Mouse (Mus musculus) right cerebral cortex, adult 2 months (tissue): Measurements from ENCODE around the gene Tmem50a.
A peak's percentile ranks its signal among the peaks of the same experiment; 100 is the strongest.

Experiments used
- DNase-seq, 2 experiments: peaks; one replicate each; pipeline ENCODE4 v3.0.0; 2021 to 2022; ENCODE audit warnings: low spot score in 2 of 2

Gene Tmem50a

DNA sequence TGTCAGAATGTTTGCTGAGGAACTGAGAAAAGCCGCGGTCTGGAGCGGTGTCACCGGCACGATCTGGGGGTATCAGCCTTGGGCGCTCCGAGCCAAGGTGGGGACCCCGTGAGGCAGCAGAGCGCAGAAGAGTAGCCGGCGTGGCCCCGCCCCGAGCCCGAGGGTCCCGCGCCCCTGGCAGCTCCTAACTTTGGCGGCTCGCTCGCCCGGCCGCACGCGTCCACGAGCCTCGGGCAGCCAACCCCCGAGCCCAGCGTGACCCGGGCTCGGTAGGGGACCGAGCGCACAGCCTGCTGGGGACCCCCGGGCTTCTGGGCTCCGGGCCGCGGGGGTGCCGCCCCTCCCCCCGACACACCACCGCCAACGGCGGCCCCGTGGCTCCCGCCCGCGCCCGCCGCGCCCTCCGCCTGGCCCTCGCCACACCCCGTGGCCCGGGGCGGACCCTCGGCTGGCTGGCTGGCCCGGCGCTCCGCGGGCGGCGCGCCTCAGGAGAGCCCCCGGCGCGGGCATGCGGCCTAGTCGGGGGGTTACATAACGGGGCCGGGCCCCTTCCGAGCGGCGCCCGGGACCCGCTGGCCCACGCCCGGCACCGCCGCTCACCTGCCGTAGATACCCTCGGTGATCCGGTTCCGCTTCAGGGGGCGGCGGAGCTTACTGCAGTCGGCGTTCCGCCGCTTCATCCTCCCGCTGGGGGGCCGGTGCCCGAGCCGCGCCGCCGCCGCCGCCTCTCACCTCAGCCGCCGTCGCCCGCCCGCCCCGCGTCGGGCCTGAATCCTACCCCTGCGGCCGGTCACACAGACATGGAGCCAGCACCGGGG, 62.2 kb downstream of the Tmem50a start:
- peak in 1 of 2 experiments; percentile 15 for DNase-seq

DNA sequence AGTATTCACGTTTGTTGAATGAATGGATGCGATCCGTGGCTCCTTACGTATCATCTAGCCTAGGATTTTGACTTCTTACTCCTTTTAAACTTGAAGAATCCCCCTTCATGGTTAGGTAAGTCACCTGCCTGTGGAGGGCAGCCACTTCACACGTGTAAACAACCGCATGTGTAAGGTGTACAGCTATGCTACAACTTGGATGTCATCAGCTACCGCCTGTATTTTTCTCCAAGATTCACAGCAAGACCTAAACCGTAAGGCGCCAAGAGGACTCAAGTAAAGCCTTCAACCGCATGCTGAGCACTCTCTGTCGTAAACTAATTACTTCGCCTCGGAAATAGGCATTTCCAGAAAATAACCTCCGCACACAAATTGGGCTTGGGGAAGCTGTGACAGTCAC, 62.9 kb downstream of the Tmem50a start:
- DNase-seq = peak in 1 of 2 experiments; percentile 20

GRCm38 (mm10) chr4:134851236-134851635, 63.6 kb downstream of the Tmem50a start:
- no peak for DNase-seq

DNA sequence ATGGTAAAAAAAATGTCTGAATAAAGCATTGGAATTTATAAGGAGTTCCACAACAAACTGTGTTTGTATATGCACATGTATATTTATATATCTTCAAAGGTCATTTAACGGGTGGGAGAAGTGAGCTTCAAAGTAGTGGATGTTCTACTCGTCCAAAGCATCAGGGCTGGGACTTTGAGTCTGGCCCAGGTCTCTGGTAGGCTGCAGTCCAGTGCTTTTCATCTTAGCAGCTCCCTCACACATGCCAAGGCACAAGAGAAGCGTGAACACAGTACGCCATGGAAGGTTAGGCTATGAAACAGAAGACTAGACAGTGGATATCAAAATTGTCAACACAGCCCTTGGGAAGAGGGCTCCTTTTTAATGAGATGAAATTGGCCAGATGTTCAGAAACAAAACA, 64.3 kb downstream of the Tmem50a start:
- DNase-seq = no peak
